In genomic region chr7:113167092-113167491, GRCm38 (mm10) we compare ENCODE assay signal across 9 mouse cellular contexts. TPM values are rescaled to one million over a fixed set of nuclear protein-coding genes. Genes with fewer than 3 reads are reported as not detected.
DNase-seq lines count a peak whose midpoint lies in the region; ATAC-seq and TF ChIP-seq lines count a peak whose summit lies in the region.
"Had no signal": no experiment of that assay in that cellular context is flagged by ENCODE, and none has a peak within 500 bp of the region (broad histone marks: within the 10 kb centered on the region; RNA-seq: fewer than 3 reads in every experiment).

No protein-coding gene starts in this region.

- H3K9ac ChIP-seq in hindbrain, embryonic 11.5 days (ENCODE audit: low read depth, low read length): no peak overlapping the region
- no peak overlapping the region for H3K9ac ChIP-seq in hindbrain, embryonic 13.5 days
- no peak overlapping the region for H3K9ac ChIP-seq in MEL (ENCODE audit: control insufficient read depth, low read depth, low read length, poor library complexity, severe bottlenecking)
- no peak overlapping the region for H3K9ac ChIP-seq in intestine, embryonic 15.5 days

- 48% methylated on average over 8 of the region's 8 CpGs for WGBS in hindbrain, embryonic 11.5 days
- WGBS in hindbrain, embryonic 13.5 days: 49% methylated on average over 8 of the region's 8 CpGs
- 49% methylated on average over 8 of the region's 8 CpGs for WGBS in embryonic facial prominence, embryonic 10.5 days
- 37% methylated on average over 8 of the region's 8 CpGs for WGBS in intestine, embryonic 15.5 days

- peak; percentile 21 to 58 (median 47); a peak in 4 of 6 replicates for TF ChIP-seq CTCF in MEL (IDR thresholded peaks at IDR 0.05 in 2 of 3, conservative IDR thresholded peaks at IDR 0.05 in 1 of 3; ENCODE audit: control insufficient read depth in 1 of 3, insufficient read depth in 1 of 3, low read depth in 2 of 3, low read length in 3 of 3, poor library complexity in 1 of 3, severe bottlenecking in 1 of 3)

- no peak overlapping the region for H3K4me2 ChIP-seq in hindbrain, embryonic 11.5 days (replicated peaks; ENCODE audit: low read depth, low read length)
- no peak overlapping the region for H3K4me2 ChIP-seq in hindbrain, embryonic 13.5 days
- H3K4me2 ChIP-seq in intestine, embryonic 15.5 days (replicated peaks): no peak overlapping the region

- H3K4me3 ChIP-seq in hindbrain, embryonic 11.5 days (ENCODE audit: low read depth, low read length): no peak overlapping the region
- no peak overlapping the region for H3K4me3 ChIP-seq in hindbrain, embryonic 13.5 days
- no peak overlapping the region for H3K4me3 ChIP-seq in MEL (ENCODE audit: control insufficient read depth in 1 of 2, insufficient read depth in 1 of 2, low read depth in 2 of 2, low read length in 2 of 2)
- no peak overlapping the region for H3K4me3 ChIP-seq in embryonic facial prominence, embryonic 10.5 days
- H3K4me3 ChIP-seq in intestine, embryonic 15.5 days (replicated peaks): no peak overlapping the region

- H3K27ac ChIP-seq in hindbrain, embryonic 11.5 days (ENCODE audit: low read depth, low read length): no peak overlapping the region
- H3K27ac ChIP-seq in hindbrain, embryonic 13.5 days: no peak overlapping the region
- H3K27ac ChIP-seq in MEL (ENCODE audit: control insufficient read depth, low read depth, low read length): no peak overlapping the region
- H3K27ac ChIP-seq in embryonic facial prominence, embryonic 10.5 days (replicated peaks): no peak overlapping the region
- H3K27ac ChIP-seq in intestine, embryonic 15.5 days: no peak overlapping the region
- H3K27ac ChIP-seq: macrophage had no signal

- no peaks in the 10 kb centered on the region for H3K27me3 ChIP-seq in hindbrain, embryonic 11.5 days (ENCODE audit: control insufficient read depth, insufficient read depth, low read length)
- no peaks in the 10 kb centered on the region for H3K27me3 ChIP-seq in hindbrain, embryonic 13.5 days
- H3K27me3 ChIP-seq in MEL (ENCODE audit: control insufficient read depth in 1 of 2, insufficient read depth in 2 of 2, low read length in 2 of 2): peaks cover 0 to 2% of the 10 kb centered on the region in 2 experiments; a peak in 1 of 4 replicates
- H3K27me3 ChIP-seq in embryonic facial prominence, embryonic 10.5 days (replicated peaks; ENCODE audit: low read depth, poor library complexity, severe bottlenecking): no peaks in the 10 kb centered on the region
- no peaks in the 10 kb centered on the region for H3K27me3 ChIP-seq in intestine, embryonic 15.5 days (replicated peaks)

- no peaks in the 10 kb centered on the region for H3K9me3 ChIP-seq in hindbrain, embryonic 11.5 days (ENCODE audit: control insufficient read depth, low read length)
- no peaks in the 10 kb centered on the region for H3K9me3 ChIP-seq in hindbrain, embryonic 13.5 days
- no peaks in the 10 kb centered on the region for H3K9me3 ChIP-seq in MEL (replicated peaks; ENCODE audit: insufficient read depth, low read length)
- H3K9me3 ChIP-seq in embryonic facial prominence, embryonic 10.5 days: no peaks in the 10 kb centered on the region
- H3K9me3 ChIP-seq in intestine, embryonic 15.5 days: no peaks in the 10 kb centered on the region

- no peaks in the 10 kb centered on the region for H3K36me3 ChIP-seq in hindbrain, embryonic 11.5 days (ENCODE audit: control insufficient read depth, insufficient read depth, low read length)
- H3K36me3 ChIP-seq in hindbrain, embryonic 13.5 days: no peaks in the 10 kb centered on the region
- no peaks in the 10 kb centered on the region for H3K36me3 ChIP-seq in MEL (ENCODE audit: control insufficient read depth in 1 of 2, insufficient read depth in 2 of 2, low read length in 2 of 2)
- H3K36me3 ChIP-seq in embryonic facial prominence, embryonic 10.5 days (replicated peaks): no peaks in the 10 kb centered on the region
- H3K36me3 ChIP-seq in intestine, embryonic 15.5 days: no peaks in the 10 kb centered on the region

- peak; percentile 33 for TF ChIP-seq RAD21 in MEL (IDR thresholded peaks at IDR 0.05; ENCODE audit: low read depth, low read length)

- no peaks in the 10 kb centered on the region for H3K79me2 ChIP-seq in MEL (ENCODE audit: control insufficient read depth, insufficient read depth, low read length, poor library complexity)

- no peak for TF ChIP-seq POLR2A in MEL (IDR thresholded peaks at IDR 0.05; ENCODE audit: control insufficient read depth in 1 of 2, insufficient read depth in 1 of 2, low read depth in 1 of 2, low read length in 2 of 2, poor library complexity in 1 of 2)

- no peak for ATAC-seq in hindbrain, embryonic 11.5 days (ENCODE audit: low FRiP score)
- no peak for ATAC-seq in hindbrain, embryonic 13.5 days (ENCODE audit: low FRiP score)
- ATAC-seq in intestine, embryonic 15.5 days: peak; percentile 71

- no peaks in the 10 kb centered on the region for H3K4me1 ChIP-seq in hindbrain, embryonic 11.5 days (replicated peaks; ENCODE audit: control insufficient read depth, insufficient read depth, low read length)
- no peaks in the 10 kb centered on the region for H3K4me1 ChIP-seq in hindbrain, embryonic 13.5 days (replicated peaks)
- no peaks in the 10 kb centered on the region for H3K4me1 ChIP-seq in MEL (ENCODE audit: control insufficient read depth in 1 of 2, insufficient read depth in 2 of 2, low read length in 2 of 2)
- 0 out of 2 replicates have a peak, but pooled peaks cover 2% of the 10 kb centered on the region for H3K4me1 ChIP-seq in embryonic facial prominence, embryonic 10.5 days
- H3K4me1 ChIP-seq in intestine, embryonic 15.5 days (replicated peaks): no peaks in the 10 kb centered on the region

- peak; percentile 69 for DNase-seq in hindbrain, embryonic 11.5 days (ENCODE audit: low spot score)
- peak; percentile 37 for DNase-seq in MEL (ENCODE audit: low read depth, low spot score)
- DNase-seq in embryonic facial prominence, embryonic 10.5 days (ENCODE audit: low spot score): peak; percentile 55
- DNase-seq in lung, postnatal 10 days: peak; percentile 66
- DNase-seq in yolk sac, embryonic 10.5 days (ENCODE audit: low spot score): peak; percentile 67
- DNase-seq in testis, postnatal 14 days (ENCODE audit: low spot score): no peak

- no peak for TF ChIP-seq EP300 in MEL (IDR thresholded peaks at IDR 0.05; ENCODE audit: low read depth in 1 of 2, low read length in 2 of 2)

TF ChIP-seq in MEL, 35 proteins besides CTCF, POLR2A, EP300 and RAD21:
- TF ChIP-seq TCF12 (IDR thresholded peaks at IDR 0.05; ENCODE audit: low read depth, low read length) (no peak), SMC3 (IDR thresholded peaks at IDR 0.05; ENCODE audit: low read depth, low read length) (peak; percentile 57), ZC3H11A (IDR thresholded peaks at IDR 0.05; ENCODE audit: low read depth, low read length) (0 out of 2 replicates have a peak, but pooled peaks have one; percentile 4), ZNF384 (IDR thresholded peaks at IDR 0.05; ENCODE audit: low read depth, low read length) (peak; percentile 66)

RNA-seq across cellular contexts. Expression of gene Arntl, which starts 40.2 kb away (rescaled TPM):
- polyA plus RNA-seq in hindbrain, embryonic 11.5 days (2014; fragmentation: Nextera tagmentation; extraction: Ambion mirVana): 6.8 and 7.7 TPM in 2 replicates
- polyA plus RNA-seq in hindbrain, embryonic 13.5 days (2015; fragmentation: Nextera tagmentation; extraction: Ambion mirVana): 11.5 and 13.2 TPM in 2 replicates
- 2.0 and 3.7 TPM in 2 replicates for total RNA-seq in MEL (2012; rRNA removed)
- polyA plus RNA-seq in MEL (2012; ENCODE audit: insufficient read depth in 1 of 2, insufficient read length in 2 of 2, low read depth in 1 of 2, low replicate concordance in 2 of 2, missing spikeins in 1 of 2): 1 to 10 TPM in 1 of 2 experiments, not detected in 1; 4.5 TPM
- polyA plus RNA-seq in embryonic facial prominence, embryonic 10.5 days (2016; fragmentation: Nextera tagmentation; extraction: Ambion mirVana): 8.0 and 8.5 TPM in 2 replicates
- polyA plus RNA-seq in intestine, embryonic 15.5 days (2015; fragmentation: Nextera tagmentation; extraction: Ambion mirVana): 8.4 and 8.5 TPM in 2 replicates
